Mouse (Mus musculus) G1E-ER4 (cell line): Measurements from ENCODE around the gene H2-T24. TPM values are rescaled to one million over a fixed set of nuclear protein-coding genes. Genes with fewer than 3 reads are reported as not detected.
"Not testable (repeated sequence)": the region's sequence is repeated elsewhere in the genome, so short reads cannot be mapped to it uniquely, and the experiment has no call there.

Experiments used
- GATA1 ChIP-seq: IDR thresholded peaks from one replicate; pipeline ENCODE4 v1.8.0; 2012; ENCODE audit warnings: low read length, inconsistent platforms
- polyA plus RNA-seq: library from polyadenylated mRNA; stranded (reverse); fragments of >175 nt; gene quantifications from 2 replicates; pipeline ENCODE4 v1.2.3, GENCODE M21; 2012

The H2-T24 gene
- 0.12 and 0.15 TPM in 2 replicates for polyA plus RNA-seq

- TF ChIP-seq GATA1 = no peak
Measured at GRCm38 (mm10) chr17:36020191-36021073, at the start of gene H2-T24. H2-T24 (minus strand) TSS chr17:36020560.

- TF ChIP-seq GATA1 = no peak
Measured at GRCm38 (mm10) chr17:36060829-36061228, 40.5 kb upstream of the H2-T24 start.

GRCm38 (mm10) chr17:36058362-36058761, 38.0 kb upstream of the H2-T24 start, which contains the start of gene Gm11127:
Gm11127 (minus strand) TSS chr17:36058371.
- not testable (repeated sequence) for TF ChIP-seq GATA1

- TF ChIP-seq GATA1 = no peak
Measured at GRCm38 (mm10) chr17:36043286-36043685, 22.9 kb upstream of the H2-T24 start.

GRCm38 (mm10) chr17:36042610-36043169, 22.3 kb upstream of the H2-T24 start, which contains the start of the genes H2-T22 and Gm6034:
H2-T22 (minus strand) TSS chr17:36042747.
Gm6034 (plus strand) TSS chr17:36042961.
- TF ChIP-seq GATA1 = not testable (repeated sequence)

- TF ChIP-seq GATA1 = not testable (repeated sequence)
Measured at GRCm38 (mm10) chr17:36032351-36032875, 12.1 kb upstream of the H2-T24 start, which contains the start of gene H2-T23. H2-T23 (minus strand) TSS chr17:36032855.

GRCm38 (mm10) chr17:36028879-36029619, 8.7 kb upstream of the H2-T24 start:
- TF ChIP-seq GATA1 = no peak

GRCm38 (mm10) chr17:36027663-36028062, 7.3 kb upstream of the H2-T24 start:
- no peak for TF ChIP-seq GATA1

GRCm38 (mm10) chr17:36025901-36026300, 5.5 kb upstream of the H2-T24 start:
- no peak for TF ChIP-seq GATA1

GRCm38 (mm10) chr17:36025197-36025596, 4.8 kb upstream of the H2-T24 start:
- no peak for TF ChIP-seq GATA1

- TF ChIP-seq GATA1 = no peak
Measured at GRCm38 (mm10) chr17:36023710-36024654, 3.6 kb upstream of the H2-T24 start.

GRCm38 (mm10) chr17:36022922-36023321, 2.6 kb upstream of the H2-T24 start:
- no peak for TF ChIP-seq GATA1

GRCm38 (mm10) chr17:36022098-36022497, 1.7 kb upstream of the H2-T24 start:
- no peak for TF ChIP-seq GATA1

- TF ChIP-seq GATA1 = no peak
Measured at GRCm38 (mm10) chr17:36021309-36021708, 949 bp upstream of the H2-T24 start.
